Mouse (Mus musculus): Measurements from ENCODE around the gene Colgalt2. TPM values are rescaled to one million over a fixed set of nuclear protein-coding genes. Genes with fewer than 3 reads are reported as not detected.

Gene Colgalt2
- total RNA-seq (2023) = not detected

GRCm38 (mm10) chr1:152399790-152400555, at the start of gene Colgalt2:
Gene Colgalt2 (plus strand): TSS chr1:152399830.

GRCm38 (mm10) chr1:152386188-152386835, 13.3 kb upstream of the Colgalt2 start, which contains the start of gene Tsen15:
Gene Tsen15 (minus strand): TSS chr1:152386688.

Other genes starting within 250 kb of the Colgalt2 start
- gene Tsen15, start 13.1 kb upstream of the Colgalt2 start, total RNA-seq (2023) = 10 to 100 TPM; 10.4 to 11.0 TPM